Mouse (Mus musculus): ENCODE results near the gene Krtap9-1. TPM values are rescaled to one million over a fixed set of nuclear protein-coding genes. Genes with fewer than 3 reads are reported as not detected.

Gene Krtap9-1
- not detected in 2 replicates for polyA plus RNA-seq (2012; ENCODE audit: low replicate concordance)

GRCm38 (mm10) chr11:99873089-99873488 is at the start of gene Krtap9-1:
Krtap9-1 (plus strand) TSS chr11:99873389.

GRCm38 (mm10) chr11:99837966-99838365 is 35.2 kb upstream of the Krtap9-1 start, which contains the start of gene 2300003K06Rik:
2300003K06Rik (minus strand) TSS chr11:99838066.

GRCm38 (mm10) chr11:99851508-99851907 is 21.7 kb upstream of the Krtap9-1 start, which contains the start of gene Krtap4-16:
Krtap4-16 (minus strand) TSS chr11:99851608.

GRCm38 (mm10) chr11:99857617-99858016 is 15.6 kb upstream of the Krtap9-1 start, which contains the start of gene Gm11568:
Gm11568 (plus strand) TSS chr11:99857917.

DNA sequence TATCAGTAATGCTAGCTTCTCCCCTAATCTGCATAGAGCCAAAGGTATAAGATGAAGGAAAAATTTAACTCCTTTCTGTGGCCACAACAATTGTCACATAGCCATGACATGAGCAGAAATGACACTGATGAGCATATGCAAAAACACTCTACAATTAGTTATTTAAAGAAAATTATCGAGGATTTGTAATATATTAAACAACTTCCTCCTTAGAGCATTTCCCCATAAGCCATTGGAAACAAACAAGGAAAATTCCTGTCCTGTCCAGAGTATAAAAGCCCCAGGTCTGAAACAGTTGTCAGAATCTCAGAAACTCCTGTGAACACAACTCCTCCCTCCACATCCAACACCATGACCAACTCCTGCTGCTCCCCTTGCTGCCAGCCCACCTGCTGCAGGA is 9.0 kb upstream of the Krtap9-1 start, which contains the start of gene Gm11559:
Gene Gm11559, plus strand, starts transcription at position 301 of the 400 bp plus-strand sequence.

GRCm38 (mm10) chr11:99878887-99879286 is 5.7 kb downstream of the Krtap9-1 start, which contains the start of gene Gm11567:
Gm11567 (plus strand) TSS chr11:99879187.

GRCm38 (mm10) chr11:99907620-99908019 is 34.4 kb downstream of the Krtap9-1 start, which contains the start of gene Krtap31-1:
Krtap31-1 (plus strand) TSS chr11:99907920.

DNA sequence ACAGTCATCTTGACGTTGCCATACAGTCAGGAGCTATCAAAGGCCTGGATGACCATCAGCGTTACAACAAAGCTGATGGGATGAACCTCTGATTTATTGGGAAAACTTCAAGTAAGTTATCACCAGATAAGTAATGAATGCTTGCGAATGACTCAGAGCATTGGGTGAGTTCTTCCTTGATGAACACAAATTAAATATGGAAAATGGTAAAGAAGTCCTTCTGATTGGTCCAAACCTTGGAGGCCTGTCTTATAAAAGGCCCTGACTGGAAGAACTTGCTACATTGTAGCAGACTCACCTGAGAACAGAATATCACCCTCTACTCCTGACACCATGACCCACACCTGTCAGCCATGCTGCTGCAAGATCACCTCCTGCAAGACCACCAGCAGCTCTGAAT is 41.3 kb downstream of the Krtap9-1 start, which contains the start of gene Gm11565:
Gene Gm11565, plus strand, starts transcription at position 301 of the 400 bp plus-strand sequence.

Other genes with a start within 250 kb of the Krtap9-1 start
- not detected in 2 replicates for gene Krtap4-1, start 245.2 kb upstream of the Krtap9-1 start, polyA plus RNA-seq (2012; ENCODE audit: low replicate concordance)
- gene Krtap4-2, start 238.3 kb upstream of the Krtap9-1 start, polyA plus RNA-seq (2012; ENCODE audit: low replicate concordance): not detected in 2 replicates
- not detected in 2 replicates for gene Krtap4-7, start 229.3 kb upstream of the Krtap9-1 start, polyA plus RNA-seq (2012; ENCODE audit: low replicate concordance)
- not detected in 2 replicates for gene Gm11555, start 223.2 kb upstream of the Krtap9-1 start, polyA plus RNA-seq (2012; ENCODE audit: low replicate concordance)
- not detected in 2 replicates for gene Gm11563, start 214.4 kb upstream of the Krtap9-1 start, polyA plus RNA-seq (2012; ENCODE audit: low replicate concordance)
- not detected in 2 replicates for gene Krtap4-6, start 207.4 kb upstream of the Krtap9-1 start, polyA plus RNA-seq (2012; ENCODE audit: low replicate concordance)
- not detected in 2 replicates for gene Gm14190, start 182.6 kb upstream of the Krtap9-1 start, polyA plus RNA-seq (2012; ENCODE audit: low replicate concordance)
- not detected in 2 replicates for gene Gm14180, start 139.1 kb upstream of the Krtap9-1 start, polyA plus RNA-seq (2012; ENCODE audit: low replicate concordance)
- gene Gm11595, start 100.5 kb upstream of the Krtap9-1 start, polyA plus RNA-seq (2012; ENCODE audit: low replicate concordance): not detected in 2 replicates
- gene Krtap4-8, start 92.7 kb upstream of the Krtap9-1 start, polyA plus RNA-seq (2012; ENCODE audit: low replicate concordance): not detected in 2 replicates
- not detected in 2 replicates for gene Krtap4-9, start 88.2 kb upstream of the Krtap9-1 start, polyA plus RNA-seq (2012; ENCODE audit: low replicate concordance)
- gene Gm11596, start 79.9 kb upstream of the Krtap9-1 start, polyA plus RNA-seq (2012; ENCODE audit: low replicate concordance): not detected in 2 replicates
- 0.86 TPM in 1 of 2 replicates, not detected in the other for gene Gm11569, start 74.5 kb upstream of the Krtap9-1 start, polyA plus RNA-seq (2012; ENCODE audit: low replicate concordance)
- not detected in 2 replicates for gene Gm11554, start 68.9 kb upstream of the Krtap9-1 start, polyA plus RNA-seq (2012; ENCODE audit: low replicate concordance)
- gene Krtap4-13, start 63.5 kb upstream of the Krtap9-1 start, polyA plus RNA-seq (2012; ENCODE audit: low replicate concordance): not detected in 2 replicates
- not detected in 2 replicates for gene Gm11564, start 57.7 kb upstream of the Krtap9-1 start, polyA plus RNA-seq (2012; ENCODE audit: low replicate concordance)
- gene 2300003K06Rik, start 35.3 kb upstream of the Krtap9-1 start, polyA plus RNA-seq (2012; ENCODE audit: low replicate concordance): not detected in 2 replicates
- gene Krtap4-16, start 21.8 kb upstream of the Krtap9-1 start, polyA plus RNA-seq (2012; ENCODE audit: low replicate concordance): not detected in 2 replicates
- gene Gm11568, start 15.5 kb upstream of the Krtap9-1 start, polyA plus RNA-seq (2012; ENCODE audit: low replicate concordance): not detected in 2 replicates
- gene Gm11559, start 8.9 kb upstream of the Krtap9-1 start, polyA plus RNA-seq (2012; ENCODE audit: low replicate concordance): not detected in 2 replicates
- gene Gm11567, start 5.8 kb downstream of the Krtap9-1 start, polyA plus RNA-seq (2012; ENCODE audit: low replicate concordance): not detected in 2 replicates
- gene Krtap31-1, start 34.5 kb downstream of the Krtap9-1 start, polyA plus RNA-seq (2012; ENCODE audit: low replicate concordance): not detected in 2 replicates
- gene Gm11565, start 41.4 kb downstream of the Krtap9-1 start, polyA plus RNA-seq (2012; ENCODE audit: low replicate concordance): not detected in 2 replicates
- not detected in 2 replicates for gene Krtap31-2, start 62.9 kb downstream of the Krtap9-1 start, polyA plus RNA-seq (2012; ENCODE audit: low replicate concordance)
- not detected in 2 replicates for gene Krtap9-5, start 75.1 kb downstream of the Krtap9-1 start, polyA plus RNA-seq (2012; ENCODE audit: low replicate concordance)
- gene Krtap29-1, start 105.7 kb downstream of the Krtap9-1 start, polyA plus RNA-seq (2012; ENCODE audit: low replicate concordance): not detected in 2 replicates
- gene Krtap16-1, start 113.2 kb downstream of the Krtap9-1 start, polyA plus RNA-seq (2012; ENCODE audit: low replicate concordance): not detected in 2 replicates
- not detected in 2 replicates for gene Krtap17-1, start 120.6 kb downstream of the Krtap9-1 start, polyA plus RNA-seq (2012; ENCODE audit: low replicate concordance)
- gene Krt33a, start 142.8 kb downstream of the Krtap9-1 start, polyA plus RNA-seq (2012; ENCODE audit: low replicate concordance): not detected in 2 replicates
- gene Krt33b, start 156.5 kb downstream of the Krtap9-1 start, polyA plus RNA-seq (2012; ENCODE audit: low replicate concordance): not detected in 2 replicates
- not detected in 2 replicates for gene Krt34, start 168.2 kb downstream of the Krtap9-1 start, polyA plus RNA-seq (2012; ENCODE audit: low replicate concordance)
- gene Krt31, start 177.2 kb downstream of the Krtap9-1 start, polyA plus RNA-seq (2012; ENCODE audit: low replicate concordance): not detected in 2 replicates
- gene Krt32, start 214.8 kb downstream of the Krtap9-1 start, polyA plus RNA-seq (2012; ENCODE audit: low replicate concordance): not detected in 2 replicates
- not detected in 2 replicates for gene Krt35, start 222.9 kb downstream of the Krtap9-1 start, polyA plus RNA-seq (2012; ENCODE audit: low replicate concordance)
- not detected in 2 replicates for gene Krt36, start 232.2 kb downstream of the Krtap9-1 start, polyA plus RNA-seq (2012; ENCODE audit: low replicate concordance)
- not detected in 2 replicates for gene Krt13, start 248.2 kb downstream of the Krtap9-1 start, polyA plus RNA-seq (2012; ENCODE audit: low replicate concordance)

All from leukemia stem cell, adult 10-12 weeks (primary cell).